Mouse (Mus musculus) CH12.LX (cell line): Measurements from ENCODE around the gene Ret. TPM values are rescaled to one million over a fixed set of nuclear protein-coding genes. Genes with fewer than 3 reads are reported as not detected.

Source experiments
- DNase-seq: peaks from one replicate; pipeline ENCODE4 v3.0.0-alpha.2; 2013; ENCODE audit errors: extremely low read depth
- H3K27ac ChIP-seq: 2 replicates; pipeline ENCODE4 v1.5.1; 2012; ENCODE audit warnings: low read depth, mild to moderate bottlenecking, control low read depth, moderate library complexity; ENCODE audit not compliant: insufficient read depth
- H3K27me3 ChIP-seq: replicated peaks from 2 replicates; pipeline ENCODE3; 2012; ENCODE audit warnings: inconsistent platforms
- H3K36me3 ChIP-seq, 2 experiments: replicated peaks in 1 of 2; 2 replicates each; pipeline versions ENCODE3 to v1.6.1; 2012; ENCODE audit warnings: inconsistent platforms in 1 of 2, low read length in 1 of 2, mild to moderate bottlenecking in 1 of 2, mixed read lengths in 1 of 2, moderate library complexity in 1 of 2; ENCODE audit not compliant: control insufficient read depth in 1 of 2, insufficient read depth in 1 of 2
- H3K4me1 ChIP-seq, 2 experiments: 2 replicates each; pipeline ENCODE4 v1.6.1; 2012; ENCODE audit warnings: inconsistent platforms in 1 of 2, moderate library complexity in 1 of 2; ENCODE audit not compliant: insufficient read depth in 2 of 2, control insufficient read depth in 1 of 2
- H3K4me2 ChIP-seq: 2 replicates; pipeline ENCODE4 v1.6.1; 2012; ENCODE audit warnings: low read depth, mild to moderate bottlenecking, control low read depth; ENCODE audit not compliant: poor library complexity, insufficient read depth, severe bottlenecking
- H3K4me3 ChIP-seq, 3 experiments: fragments of 150-350 bp in 1 of 3; sonication (generic) in 1 of 3; replicated peaks in 1 of 3; 2 replicates each; pipeline versions ENCODE3 to v1.5.1; 2011 to 2012; ENCODE audit warnings: low read depth in 2 of 3, low read length in 2 of 3, mild to moderate bottlenecking in 2 of 3, moderate library complexity in 2 of 3, control low read depth in 1 of 3, improper control_type of control experiment in 1 of 3, inconsistent platforms in 1 of 3, mixed read lengths in 1 of 3; ENCODE audit not compliant: poor library complexity in 1 of 3
- H3K79me2 ChIP-seq: replicated peaks from 2 replicates; pipeline ENCODE4 v1.6.1; 2012; ENCODE audit warnings: mild to moderate bottlenecking, moderate library complexity; ENCODE audit not compliant: control insufficient read depth, poor library complexity, insufficient read depth, severe bottlenecking; ENCODE audit errors: extremely low read depth
- H3K9ac ChIP-seq: 2 replicates; pipeline ENCODE4 v1.6.1; 2012; ENCODE audit warnings: low read depth, mild to moderate bottlenecking, control low read depth, moderate library complexity; ENCODE audit not compliant: insufficient read depth
- H3K9me3 ChIP-seq: replicated peaks from 2 replicates; pipeline ENCODE3; 2012; ENCODE audit warnings: low read length, inconsistent platforms, mixed read lengths
- BHLHE40 ChIP-seq: IDR thresholded peaks from 2 replicates; pipeline ENCODE4 v1.6.1; 2011; ENCODE audit warnings: mild to moderate bottlenecking, low read depth, low read length, improper control_type of control experiment
- CHD1 ChIP-seq: IDR thresholded peaks from 2 replicates; pipeline ENCODE4 v1.6.1; 2012; ENCODE audit warnings: low read depth, low read length, improper control_type of control experiment, inconsistent platforms
- CHD2 ChIP-seq: IDR thresholded peaks from 2 replicates; pipeline ENCODE4 v1.6.1; 2011; ENCODE audit warnings: low read length, improper control_type of control experiment
- CTCF ChIP-seq, 2 experiments: IDR thresholded peaks in 1 of 2; conservative IDR thresholded peaks in 1 of 2; 2 replicates each; pipeline ENCODE4 v1.5.1; 2011 to 2012; ENCODE audit warnings: low read depth in 2 of 2, low read length in 2 of 2, improper control_type of control experiment in 1 of 2, inconsistent platforms in 1 of 2, mild to moderate bottlenecking in 1 of 2, moderate library complexity in 1 of 2
- E2F4 ChIP-seq: IDR thresholded peaks from 2 replicates; pipeline ENCODE4 v1.6.1; 2011; ENCODE audit warnings: low read depth, low read length, improper control_type of control experiment; ENCODE audit not compliant: insufficient replicate concordance
- ELF1 ChIP-seq: IDR thresholded peaks from 2 replicates; pipeline ENCODE4 v1.6.1; 2014; ENCODE audit warnings: low read depth, mild to moderate bottlenecking, inconsistent platforms, low read length, improper control_type of control experiment
- EP300 ChIP-seq: IDR thresholded peaks from 2 replicates; pipeline ENCODE4 v1.6.1; 2011; ENCODE audit warnings: low read length, improper control_type of control experiment
- ETS1 ChIP-seq: conservative IDR thresholded peaks from 2 replicates; pipeline ENCODE4 v1.6.1; 2012; ENCODE audit warnings: low read depth, mild to moderate bottlenecking, inconsistent platforms, low read length, improper control_type of control experiment, moderate library complexity
- GABPA ChIP-seq: IDR thresholded peaks from 2 replicates; pipeline ENCODE4 v1.6.1; 2012; ENCODE audit warnings: low read depth, low read length, improper control_type of control experiment, inconsistent platforms; ENCODE audit not compliant: insufficient replicate concordance
- HCFC1 ChIP-seq: IDR thresholded peaks from 2 replicates; pipeline ENCODE4 v1.6.1; 2012; ENCODE audit warnings: low read depth, mild to moderate bottlenecking, inconsistent platforms, low read length, improper control_type of control experiment
- IRF4 ChIP-seq: IDR thresholded peaks from 2 replicates; pipeline ENCODE4 v1.6.1; 2014; ENCODE audit warnings: low read depth, mild to moderate bottlenecking, inconsistent platforms, low read length, improper control_type of control experiment
- JUN ChIP-seq: IDR thresholded peaks from 2 replicates; pipeline ENCODE4 v1.6.1; 2011; ENCODE audit warnings: low read depth, mild to moderate bottlenecking, low read length, improper control_type of control experiment, moderate library complexity; ENCODE audit not compliant: insufficient read depth
- JUND ChIP-seq: conservative IDR thresholded peaks from 2 replicates; pipeline ENCODE4 v1.6.1; 2011; ENCODE audit warnings: low read depth, low read length, improper control_type of control experiment
- KAT2A ChIP-seq: IDR thresholded peaks from 2 replicates; pipeline ENCODE4 v1.6.1; 2012; ENCODE audit warnings: low read length, improper control_type of control experiment, inconsistent platforms; ENCODE audit not compliant: insufficient replicate concordance
- MAFK ChIP-seq: IDR thresholded peaks from 2 replicates; pipeline ENCODE4 v1.6.1; 2011; ENCODE audit warnings: low read length, improper control_type of control experiment; ENCODE audit not compliant: insufficient replicate concordance
- MAX ChIP-seq: IDR thresholded peaks from 2 replicates; pipeline ENCODE4 v1.6.1; 2011; ENCODE audit warnings: low read length, improper control_type of control experiment
- MAZ ChIP-seq: IDR thresholded peaks from 2 replicates; pipeline ENCODE4 v1.6.1; 2012; ENCODE audit warnings: low read depth, mild to moderate bottlenecking, inconsistent platforms, low read length, improper control_type of control experiment, moderate library complexity
- MEF2A ChIP-seq: IDR thresholded peaks from 2 replicates; pipeline ENCODE4 v1.6.1; 2014; ENCODE audit warnings: low read depth, mild to moderate bottlenecking, inconsistent platforms, low read length, improper control_type of control experiment, borderline replicate concordance
- MXI1 ChIP-seq: IDR thresholded peaks from 2 replicates; pipeline ENCODE4 v1.6.1; 2011; ENCODE audit warnings: mild to moderate bottlenecking, low read depth, low read length, improper control_type of control experiment
- MYC ChIP-seq: IDR thresholded peaks from 2 replicates; pipeline ENCODE4 v1.6.1; 2011; ENCODE audit warnings: low read depth, mild to moderate bottlenecking, improper control_type of control experiment, low read length
- NELFE ChIP-seq: IDR thresholded peaks from 2 replicates; pipeline ENCODE4 v1.6.1; 2011; ENCODE audit warnings: low read depth, low read length, improper control_type of control experiment
- NRF1 ChIP-seq: IDR thresholded peaks from 2 replicates; pipeline ENCODE4 v1.6.1; 2014; ENCODE audit warnings: low read depth, mild to moderate bottlenecking, inconsistent platforms, low read length, improper control_type of control experiment, moderate library complexity
- PAX5 ChIP-seq: IDR thresholded peaks from 2 replicates; pipeline ENCODE4 v1.6.1; 2012; ENCODE audit warnings: low read length, inconsistent platforms, mixed read lengths
- POLR2A ChIP-seq: IDR thresholded peaks from 2 replicates; pipeline ENCODE4 v1.6.1; 2011; ENCODE audit warnings: low read depth, mild to moderate bottlenecking, improper control_type of control experiment, low read length
- POLR2AphosphoS2 ChIP-seq: IDR thresholded peaks from 2 replicates; pipeline ENCODE4 v1.6.1; 2011; ENCODE audit warnings: low read depth, low read length, improper control_type of control experiment
- RAD21 ChIP-seq: IDR thresholded peaks from 2 replicates; pipeline ENCODE4 v1.6.1; 2011; ENCODE audit warnings: low read depth, mild to moderate bottlenecking, low read length, improper control_type of control experiment, moderate library complexity
- RCOR1 ChIP-seq: conservative IDR thresholded peaks from 2 replicates; pipeline ENCODE4 v1.6.1; 2012; ENCODE audit warnings: low read depth, mild to moderate bottlenecking, inconsistent platforms, low read length, improper control_type of control experiment
- SIN3A ChIP-seq: IDR thresholded peaks from 2 replicates; pipeline ENCODE4 v1.6.1; 2012; ENCODE audit warnings: low read length, improper control_type of control experiment, inconsistent platforms
- SMC3 ChIP-seq: IDR thresholded peaks from 2 replicates; pipeline ENCODE4 v1.6.1; 2011; ENCODE audit warnings: low read depth, low read length, improper control_type of control experiment
- TBP ChIP-seq: conservative IDR thresholded peaks from 2 replicates; pipeline ENCODE4 v1.6.1; 2011; ENCODE audit warnings: low read depth, low read length, improper control_type of control experiment
- TCF12 ChIP-seq: IDR thresholded peaks from 2 replicates; pipeline ENCODE4 v1.6.1; 2014; ENCODE audit warnings: low read depth, mild to moderate bottlenecking, inconsistent platforms, low read length, improper control_type of control experiment
- UBTF ChIP-seq: IDR thresholded peaks from 2 replicates; pipeline ENCODE4 v1.6.1; 2012; ENCODE audit warnings: low read depth, mild to moderate bottlenecking, inconsistent platforms, low read length, improper control_type of control experiment, moderate library complexity
- USF1 ChIP-seq: IDR thresholded peaks from 2 replicates; pipeline ENCODE4 v1.6.1; 2014; ENCODE audit warnings: low read depth, mild to moderate bottlenecking, inconsistent platforms, low read length, improper control_type of control experiment
- USF2 ChIP-seq: conservative IDR thresholded peaks from 2 replicates; pipeline ENCODE4 v1.6.1; 2011; ENCODE audit warnings: low read depth, low read length, improper control_type of control experiment
- ZC3H11A ChIP-seq: IDR thresholded peaks from 2 replicates; pipeline ENCODE4 v1.6.1; 2012; ENCODE audit warnings: low read depth, mild to moderate bottlenecking, inconsistent platforms, low read length, improper control_type of control experiment
- ZKSCAN1 ChIP-seq: IDR thresholded peaks from 2 replicates; pipeline ENCODE4 v1.6.1; 2012; ENCODE audit warnings: low read depth, inconsistent platforms, low read length, improper control_type of control experiment, borderline replicate concordance
- ZMIZ1 ChIP-seq: IDR thresholded peaks from 2 replicates; pipeline ENCODE4 v1.6.1; 2012; ENCODE audit warnings: low read depth, mild to moderate bottlenecking, inconsistent platforms, low read length, improper control_type of control experiment
- ZNF384 ChIP-seq: IDR thresholded peaks from 2 replicates; pipeline ENCODE4 v1.6.1; 2012; ENCODE audit warnings: low read depth, low read length, improper control_type of control experiment, inconsistent platforms
- dilution Hi-C: fragments of 300-500 bp; cut with MboI; formaldehyde crosslinking; loops from 2 replicates; pipeline ENCODE4 v1.14.3; 2020; ENCODE audit warnings: low sequenced_read_pairs; ENCODE audit not compliant: extremely low pct_unique_long_range_greater_than_20kb, extremely low pct_ligation_motif_present
- in situ Hi-C: fragments of 300-500 bp; cut with MboI; formaldehyde crosslinking; loops from 3 replicates; pipeline ENCODE4 v1.14.3; 2019; ENCODE audit warnings: low sequenced_read_pairs, low pct_ligation_motif_present, low pct_unique_long_range_greater_than_20kb, mixed read lengths
- polyA plus RNA-seq: library from polyadenylated mRNA; unstranded; fragments of >175 nt; gene quantifications from 2 replicates; pipeline ENCODE4 v1.2.1, GENCODE M21; 2012; ENCODE audit warnings: low read depth; ENCODE audit not compliant: insufficient read length
- total RNA-seq, 2 experiments: library from RNA; depleted of rRNA; stranded (reverse); fragments of 300-350 nt in 1 of 2; fragments of >200 nt in 1 of 2; gene quantifications; 2 replicates each; pipeline ENCODE4 v1.2.3; 2012 to 2014

The Ret gene
- total and polyA plus RNA-seq, 3 experiments: not detected

GRCm38 (mm10) chr6:118179316-118180084 is 18.0 kb downstream of the Ret start:
- Histone ChIP-seq H3K9me3 (no peaks in the 10 kb centered on the region), H3K4me2 (peak overlapping the region; percentile 65), H3K36me3 (no peaks in the 10 kb centered on the region), H3K4me3 (no peak overlapping the region), H3K79me2 (no peaks in the 10 kb centered on the region), H3K27me3 (peaks cover 76% of the 10 kb centered on the region), H3K27ac (no peak overlapping the region), H3K4me1 (peaks cover 5 to 7% of the 10 kb centered on the region in 2 experiments; a peak in 3 of 4 replicates), H3K9ac (no peak overlapping the region)
- dilution Hi-C loops: no loop called here
- in situ Hi-C loops: loop anchor here (5.0 kb wide), 1 partner anchor 198 kb away; no protein-coding TSS in a partner anchor
- no peak for TF ChIP-seq ZMIZ1
- no peak for TF ChIP-seq TBP
- peak; percentile 55 for TF ChIP-seq IRF4
- peak; percentile 94 to 97 for TF ChIP-seq CTCF (conservative IDR thresholded peaks at IDR 0.05 in 1 of 2, IDR thresholded peaks at IDR 0.05 in 1 of 2; ENCODE audit: low read depth in 2 of 2, low read length in 2 of 2)
- TF ChIP-seq POLR2A: no peak
- no peak for TF ChIP-seq KAT2A
- no peak for TF ChIP-seq MAFK
- TF ChIP-seq JUND: no peak
- TF ChIP-seq ZNF384: no peak
- no peak for TF ChIP-seq SIN3A
- peak; percentile 41; the same call in 1 of the 2 replicates for TF ChIP-seq NELFE
- 0 out of 2 replicates have a peak, but pooled peaks have one; percentile 28 for TF ChIP-seq ZKSCAN1
- no peak; the same call in none of the 2 replicates for TF ChIP-seq RAD21
- TF ChIP-seq MYC: peak; percentile 80
- TF ChIP-seq PAX5: no peak
- no peak for TF ChIP-seq EP300
- no peak for TF ChIP-seq CHD1
- TF ChIP-seq HCFC1: no peak
- peak; percentile 46; the same call in 1 of the 2 replicates for TF ChIP-seq USF1
- no peak for TF ChIP-seq MXI1
- TF ChIP-seq NRF1: no peak
- TF ChIP-seq POLR2AphosphoS2: no peak
- peak; percentile 89 for TF ChIP-seq SMC3
- no peak for TF ChIP-seq MEF2A
- TF ChIP-seq E2F4: no peak
- TF ChIP-seq MAX: peak; percentile 57; the same call in 1 of the 2 replicates
- 0 out of 2 replicates have a peak, but pooled peaks have one; percentile 23 for TF ChIP-seq TCF12
- TF ChIP-seq ETS1: no peak
- no peak for TF ChIP-seq RCOR1
- no peak for TF ChIP-seq UBTF
- TF ChIP-seq USF2: no peak
- TF ChIP-seq ZC3H11A: peak; percentile 45; the same call in 1 of the 2 replicates
- no peak for TF ChIP-seq ELF1
- TF ChIP-seq BHLHE40: no peak
- no peak for TF ChIP-seq MAZ
- TF ChIP-seq CHD2: no peak
- no peak for TF ChIP-seq JUN
- TF ChIP-seq GABPA: no peak
- peak; percentile 79 for DNase-seq
